Mouse (Mus musculus) hindbrain, embryonic 14.5 days (tissue): ENCODE results near the gene Cldn6. TPM values are rescaled to one million over a fixed set of nuclear protein-coding genes. Genes with fewer than 3 reads are reported as not detected.
A peak's percentile ranks its signal among the peaks of the same experiment; 100 is the strongest.

Experiments
- ATAC-seq: fragments of 200-750 bp; cut with Nextera tagmentation; 2 replicates; pipeline ENCODE4 v1.8.0; 2017; ENCODE audit warnings: moderate number of reproducible peaks, mild to moderate bottlenecking, moderate TSS enrichment, moderate library complexity; ENCODE audit not compliant: low FRiP score
- DNase-seq: peaks from one replicate; pipeline ENCODE4 v3.0.0-alpha.2; 2015; ENCODE audit warnings: low spot score
- H3K27ac ChIP-seq: fragments of 300-500 bp; sonication (generic); 2 replicates; pipeline ENCODE4 v1.5.1; 2014; ENCODE audit warnings: mild to moderate bottlenecking, moderate library complexity
- H3K27me3 ChIP-seq: fragments of 300-500 bp; sonication (generic); 2 replicates; pipeline ENCODE4 v1.6.1; 2014; ENCODE audit warnings: mild to moderate bottlenecking, low read length, mixed read lengths; ENCODE audit not compliant: control insufficient read depth, insufficient read depth
- H3K36me3 ChIP-seq: fragments of 300-500 bp; sonication (generic); replicated peaks from 2 replicates; pipeline ENCODE4 v1.6.1; 2014; ENCODE audit not compliant: control insufficient read depth, insufficient read depth
- H3K4me1 ChIP-seq: fragments of 300-500 bp; sonication (generic); replicated peaks from 2 replicates; pipeline ENCODE4 v1.6.1; 2014; ENCODE audit warnings: antibody characterized with exemption, low read length, mixed read lengths; ENCODE audit not compliant: control insufficient read depth, insufficient read depth
- H3K4me2 ChIP-seq: fragments of 300-500 bp; sonication (generic); replicated peaks from 2 replicates; pipeline ENCODE4 v1.6.1; 2014; ENCODE audit warnings: mild to moderate bottlenecking, moderate library complexity
- H3K4me3 ChIP-seq: fragments of 300-500 bp; sonication (generic); replicated peaks from 2 replicates; pipeline ENCODE4 v1.5.1; 2014; ENCODE audit warnings: mild to moderate bottlenecking, low read length
- H3K9ac ChIP-seq: fragments of 300-500 bp; sonication (generic); 2 replicates; pipeline ENCODE4 v1.6.1; 2014
- H3K9me3 ChIP-seq: fragments of 300-500 bp; sonication (generic); 2 replicates; pipeline ENCODE4 v1.6.1; 2016; ENCODE audit warnings: low read length; ENCODE audit not compliant: control insufficient read depth
- WGBS: fragments of 180-500 bp; shearing (Covaris S2); extraction: QIAGEN DNeasy Blood & Tissue Kit; methylation state at CpG from one replicate; pipeline ENCODE4 v1.1.7; 2014; 5-methylcytosine and 5-hydroxymethylcytosine counted together
- polyA plus RNA-seq: library from polyadenylated mRNA; unstranded; fragments of >200 nt; fragmentation: Nextera tagmentation; extraction: Ambion mirVana; gene quantifications from 2 replicates; pipeline ENCODE4 v1.2.1, GENCODE M21; 2014

Cldn6 gene
- 0.24 and 0.26 TPM in 2 replicates for polyA plus RNA-seq

DNA sequence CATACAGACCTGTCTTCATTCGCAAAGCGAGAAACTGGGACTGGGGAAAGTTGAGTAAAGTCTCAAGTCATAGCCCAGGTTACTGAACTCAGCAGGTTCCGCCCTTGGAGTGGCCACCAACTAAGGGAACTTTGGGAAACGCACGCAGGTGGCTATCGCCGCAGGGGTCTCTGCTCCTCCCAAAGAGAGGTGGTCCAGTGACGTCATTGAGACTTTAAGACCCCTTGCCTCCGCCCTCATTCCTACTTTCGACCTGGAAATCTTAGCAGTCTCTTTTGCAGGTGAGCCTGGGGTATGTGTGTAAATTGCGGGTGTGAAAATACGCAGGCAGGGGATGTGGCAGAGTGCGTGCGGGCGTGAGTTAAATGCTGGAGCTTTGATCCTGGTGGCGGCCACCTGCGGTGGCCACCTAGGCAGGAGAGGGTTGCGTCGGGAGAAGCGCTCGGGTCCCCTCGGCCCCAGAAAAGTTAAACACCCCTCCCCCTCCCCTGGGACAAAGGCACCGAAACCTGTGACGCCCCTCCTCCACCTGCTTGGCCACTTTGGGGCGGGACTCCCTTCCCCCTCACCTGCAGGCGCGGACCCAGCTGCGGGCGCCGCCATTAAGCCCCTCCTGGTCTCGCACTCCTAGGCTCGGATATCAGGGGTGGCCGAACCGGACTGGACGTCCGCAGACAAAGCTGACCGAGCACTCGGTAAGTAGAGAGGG is at the start of gene Cldn6:
Gene Cldn6 (plus strand): TSS at position 123 of the 709 bp plus-strand sequence.
- WGBS = 4% methylated on average over 35 of the region's 38 CpGs
- Histone ChIP-seq H3K4me1 (peaks cover 16% of the 10 kb centered on the region), H3K27me3 (peaks cover 91% of the 10 kb centered on the region), H3K4me3 (0 out of 2 replicates have a peak within 1 kb of the TSS, but pooled peaks have one; percentile 6), H3K9me3 (no peaks in the 10 kb centered on the region), H3K9ac (no peak within 1 kb of the TSS), H3K36me3 (no peaks in the 10 kb centered on the region), H3K4me2 (peak within 1 kb of the TSS; percentile 29), H3K27ac (no peak within 1 kb of the TSS)
- no peak for DNase-seq
- no peak for ATAC-seq

- peak; percentile 71; the same call in 1 of the 2 replicates for ATAC-seq
- no peaks in the 10 kb centered on the region for H3K4me1 ChIP-seq
- DNase-seq = no peak
- H3K27ac ChIP-seq = no peak overlapping the region
- H3K4me2 ChIP-seq = peak overlapping the region; percentile 40
- H3K36me3 ChIP-seq = no peaks in the 10 kb centered on the region
- H3K9ac ChIP-seq = no peak overlapping the region; the same call in 1 of the 2 replicates
- no peak overlapping the region; the same call in 1 of the 2 replicates for H3K4me3 ChIP-seq
- WGBS = 18% methylated on average over 22 of the region's 22 CpGs
- H3K9me3 ChIP-seq = no peaks in the 10 kb centered on the region
- no peaks in the 10 kb centered on the region; the same call in 1 of the 2 replicates for H3K27me3 ChIP-seq
Observed at GRCm38 (mm10) chr17:23630195-23631020, 48.6 kb upstream of the Cldn6 start.

DNA sequence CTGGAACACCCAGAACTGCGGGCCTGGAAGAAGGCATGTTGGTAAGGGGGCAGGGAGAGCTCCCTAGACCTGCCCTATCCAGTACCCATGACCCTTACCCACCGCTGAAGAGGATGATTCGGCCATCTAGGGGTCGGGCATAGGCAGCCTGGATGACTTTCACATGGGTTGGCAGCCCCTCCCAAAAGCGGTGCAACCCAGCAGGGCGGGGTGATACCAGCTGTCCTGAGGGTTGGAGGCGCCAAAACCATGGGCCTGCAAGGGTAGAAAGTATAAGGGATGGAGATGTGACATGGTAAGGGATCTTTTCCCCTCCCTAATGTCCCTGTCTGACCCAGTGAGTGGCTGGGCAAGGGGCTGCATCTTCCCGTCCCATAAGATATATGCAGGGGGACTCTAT is 47.8 kb upstream of the Cldn6 start:
- H3K9me3 ChIP-seq = no peaks in the 10 kb centered on the region
- no peak overlapping the region for H3K9ac ChIP-seq
- no peaks in the 10 kb centered on the region for H3K36me3 ChIP-seq
- H3K4me1 ChIP-seq = no peaks in the 10 kb centered on the region
- no peak for ATAC-seq
- no peak overlapping the region for H3K27ac ChIP-seq
- H3K27me3 ChIP-seq = no peaks in the 10 kb centered on the region; the same call in 1 of the 2 replicates
- H3K4me3 ChIP-seq = no peak overlapping the region
- H3K4me2 ChIP-seq = no peak overlapping the region
- no peak for DNase-seq
- 91% methylated on average over 8 of the region's 8 CpGs for WGBS

DNA sequence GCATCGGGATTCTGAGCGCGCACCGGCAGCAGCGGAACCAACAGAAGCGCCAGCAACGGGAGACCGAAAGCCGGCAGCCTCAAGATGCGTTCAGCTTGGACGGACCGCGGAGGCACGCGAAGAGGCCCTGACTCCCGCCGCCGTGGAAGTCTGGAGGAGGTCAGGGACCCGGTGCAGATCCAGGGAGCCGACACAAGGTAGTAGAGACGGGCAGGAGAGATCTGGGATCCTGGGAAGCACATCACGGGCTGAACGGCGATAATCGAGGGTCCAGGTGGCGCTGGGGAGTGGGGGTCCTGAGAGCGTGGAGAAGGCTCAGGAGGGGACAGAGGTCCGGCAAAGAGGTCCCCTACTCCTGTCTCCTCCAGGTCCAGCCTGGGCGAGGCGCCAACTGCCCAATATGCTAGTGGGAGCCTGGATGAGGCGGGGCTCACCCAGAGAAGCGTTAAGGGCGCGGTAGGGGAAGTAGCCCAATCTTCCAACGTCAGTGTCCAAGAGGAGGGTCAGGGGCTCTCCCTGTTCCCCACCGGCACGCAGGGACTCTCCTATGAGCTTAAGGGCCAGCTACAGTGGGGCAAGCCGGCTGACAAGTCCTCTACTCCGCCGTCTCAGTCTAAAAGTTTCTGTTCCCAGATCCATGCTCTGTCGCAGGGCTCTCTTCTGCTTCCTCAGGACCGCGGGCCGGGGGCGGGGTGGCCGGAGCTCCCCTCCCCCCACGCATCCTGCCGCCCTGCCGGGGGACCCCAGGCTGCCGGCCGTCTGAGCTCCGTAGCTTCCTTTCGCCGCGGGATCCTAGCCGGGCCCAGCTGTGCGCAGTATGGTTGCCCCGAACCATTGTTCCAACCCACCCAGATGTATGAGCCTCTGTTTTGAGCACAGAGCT is 34.2 kb upstream of the Cldn6 start, which contains the start of gene Mmp25:
Gene Mmp25 (minus strand): TSS at position 665 of the 883 bp plus-strand sequence.
- Histone ChIP-seq H3K27me3 (peaks cover 33% of the 10 kb centered on the region), H3K36me3 (no peaks in the 10 kb centered on the region), H3K4me1 (peaks cover 7% of the 10 kb centered on the region), H3K9ac (peak within 1 kb of the TSS; percentile 52), H3K9me3 (no peaks in the 10 kb centered on the region), H3K4me3 (peak within 1 kb of the TSS; percentile 35), H3K27ac (no peak within 1 kb of the TSS), H3K4me2 (peak within 1 kb of the TSS; percentile 58)
- 2% methylated on average over 58 of the region's 58 CpGs for WGBS
- DNase-seq = no peak
- no peak for ATAC-seq

DNA sequence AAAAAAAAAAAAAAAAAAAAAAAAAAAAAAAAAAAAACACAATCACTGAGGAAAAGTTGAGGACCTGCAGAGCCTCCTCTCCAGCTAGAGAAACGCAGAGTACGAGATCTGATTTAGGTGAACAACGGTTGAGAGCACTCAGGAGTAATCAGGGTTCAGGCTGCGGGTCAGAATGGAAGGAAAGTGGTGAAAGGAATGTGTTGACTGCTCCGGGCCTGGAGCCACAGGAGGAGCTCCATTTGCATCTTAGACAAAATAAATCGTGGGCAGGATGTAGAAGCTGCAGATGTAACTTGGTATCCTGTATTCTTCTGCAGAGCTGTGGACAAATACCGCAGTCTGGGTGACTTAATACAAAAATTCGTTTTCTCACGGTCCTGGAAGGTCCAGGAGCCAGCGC is 33.2 kb upstream of the Cldn6 start:
- H3K9ac ChIP-seq = no peak overlapping the region
- no peak overlapping the region for H3K4me3 ChIP-seq
- ATAC-seq (no peak), DNase-seq (no peak)
- H3K9me3 ChIP-seq = no peaks in the 10 kb centered on the region
- peaks cover 7% of the 10 kb centered on the region for H3K4me1 ChIP-seq
- no peaks in the 10 kb centered on the region for H3K36me3 ChIP-seq
- no peak overlapping the region for H3K4me2 ChIP-seq
- peaks cover 33% of the 10 kb centered on the region for H3K27me3 ChIP-seq
- WGBS = 26% methylated on average over 10 of the region's 10 CpGs
- H3K27ac ChIP-seq = no peak overlapping the region

DNA sequence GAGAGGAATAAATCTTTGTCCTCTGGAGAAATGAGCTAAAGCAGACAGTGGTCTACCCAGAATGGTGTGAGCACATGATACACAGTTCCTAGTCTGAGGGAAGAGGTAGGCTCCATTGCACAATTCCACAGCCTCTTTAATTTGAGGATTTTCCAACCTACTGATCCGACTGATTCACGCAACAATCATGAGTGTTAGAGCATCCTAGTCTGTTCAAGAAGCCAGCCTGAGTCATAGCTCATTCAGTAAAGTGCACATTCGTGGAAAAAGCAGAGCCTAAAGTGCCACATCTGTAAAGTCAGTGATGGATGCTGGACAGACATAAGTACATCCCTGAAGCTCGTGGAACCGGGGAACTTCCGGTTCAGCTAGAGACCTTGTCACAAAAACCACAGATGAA is 27.7 kb upstream of the Cldn6 start:
- no peak overlapping the region for H3K4me3 ChIP-seq

GRCm38 (mm10) chr17:23653324-23653723 is 25.7 kb upstream of the Cldn6 start:
- no peaks in the 10 kb centered on the region for H3K4me1 ChIP-seq
- H3K27ac ChIP-seq = no peak overlapping the region
- no peak overlapping the region for H3K4me3 ChIP-seq
- H3K9ac ChIP-seq = no peak overlapping the region
- DNase-seq = no peak
- H3K27me3 ChIP-seq = no peaks in the 10 kb centered on the region
- H3K36me3 ChIP-seq = no peaks in the 10 kb centered on the region
- no peak overlapping the region for H3K4me2 ChIP-seq
- WGBS = 80% methylated on average over 1 of the region's 2 CpGs
- H3K9me3 ChIP-seq = no peaks in the 10 kb centered on the region
- no peak for ATAC-seq

More for the DNA sequence above, 27.7 kb upstream of the Cldn6 start:
- DNase-seq = no peak
- Histone ChIP-seq H3K27ac (no peak overlapping the region), H3K9ac (no peak overlapping the region), H3K9me3 (no peaks in the 10 kb centered on the region), H3K4me2 (no peak overlapping the region), H3K27me3 (0 out of 2 replicates have a peak, but pooled peaks cover under 1% of the 10 kb centered on the region), H3K36me3 (no peaks in the 10 kb centered on the region), H3K4me1 (no peaks in the 10 kb centered on the region)
- no peak for ATAC-seq
- WGBS = 85% methylated on average over 6 of the region's 6 CpGs

DNA sequence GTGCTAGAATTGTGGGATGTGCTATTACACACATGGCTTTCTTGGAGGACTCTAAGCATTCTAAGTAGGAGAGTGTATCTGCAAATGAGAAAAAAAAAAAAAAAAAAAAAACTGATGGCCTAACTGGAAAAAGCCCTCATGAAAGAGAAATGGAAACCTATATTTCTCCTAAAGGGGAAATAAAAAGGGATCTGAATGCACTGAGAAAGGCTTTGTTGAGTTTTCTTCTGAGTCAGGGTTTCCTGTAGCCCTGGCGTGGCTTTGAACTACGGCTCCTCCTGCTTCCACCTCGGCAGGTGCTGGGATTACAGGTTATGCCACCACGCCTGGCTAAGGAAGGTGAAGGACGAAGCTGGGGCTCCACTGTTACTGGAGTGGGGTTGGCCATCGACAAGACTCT is 25.0 kb upstream of the Cldn6 start:
- Histone ChIP-seq H3K4me1 (no peaks in the 10 kb centered on the region), H3K27me3 (no peaks in the 10 kb centered on the region), H3K4me2 (no peak overlapping the region), H3K4me3 (no peak overlapping the region), H3K27ac (no peak overlapping the region), H3K9me3 (no peaks in the 10 kb centered on the region), H3K36me3 (no peaks in the 10 kb centered on the region), H3K9ac (no peak overlapping the region)
- 61% methylated on average over 6 of the region's 6 CpGs for WGBS
- no peak for DNase-seq
- no peak for ATAC-seq
